Mouse (Mus musculus): ENCODE data around the gene Snrpc. TPM values are rescaled to one million over a fixed set of nuclear protein-coding genes. Genes with fewer than 3 reads are reported as not detected.

Gene Snrpc
- total and polyA plus RNA-seq, 2 experiments from 2014 or later, result 146 to 235 TPM

DNA sequence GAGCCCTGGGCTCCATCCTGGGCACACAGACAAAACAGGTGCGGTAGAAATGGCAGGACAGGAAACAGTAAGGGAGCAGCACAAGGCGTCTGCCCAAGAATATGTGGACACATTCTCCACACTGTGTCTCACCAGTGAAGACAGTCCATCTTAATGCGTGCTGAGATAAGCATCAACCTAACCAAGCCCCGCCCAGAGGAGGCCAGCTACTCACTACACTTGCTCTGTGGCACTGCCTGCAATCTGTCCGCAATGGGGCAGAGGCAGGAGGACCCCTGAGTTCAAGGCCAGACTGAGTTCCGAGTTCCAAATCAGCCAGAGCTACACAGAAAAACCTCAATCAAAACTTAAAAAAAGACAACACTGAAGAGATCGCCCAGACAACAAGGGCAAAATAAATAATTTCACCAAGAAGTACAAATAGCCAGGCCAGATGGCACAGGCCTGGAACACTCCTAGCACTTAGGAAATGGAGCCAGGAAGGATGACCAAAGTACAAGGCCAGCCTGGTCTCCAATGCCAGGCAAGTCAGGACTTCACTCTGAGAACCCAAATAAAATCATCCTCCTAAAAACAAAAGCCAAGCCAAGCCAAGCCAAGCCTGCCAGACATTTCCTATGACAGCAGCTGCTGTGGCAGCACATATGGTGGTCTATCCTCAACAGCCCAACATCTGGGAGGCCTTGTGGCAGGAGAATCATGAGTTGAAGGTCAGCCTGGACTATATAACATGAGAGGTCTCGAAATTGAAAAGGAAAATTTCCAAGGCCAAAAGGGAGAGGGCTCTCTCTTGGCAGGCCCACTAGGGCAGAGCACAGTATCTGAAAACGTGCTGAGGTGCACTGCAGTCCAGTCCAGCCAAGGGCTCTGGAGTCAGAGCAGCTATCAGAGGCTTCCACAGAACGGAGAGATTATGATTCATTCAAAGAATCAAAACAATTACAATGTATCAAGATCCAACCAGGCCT, 32.9 kb upstream of the Snrpc start:
- Histone ChIP-seq H3K9ac (replicated peaks; ENCODE audit: low read length) (no peak overlapping the region), H3K4me3 (ENCODE audit: low read length) (no peak overlapping the region), H3K4me2 (ENCODE audit: low read depth, low read length) (no peak overlapping the region), H3K4me1 (ENCODE audit: insufficient read depth, low read length) (no peaks in the 10 kb centered on the region), H3K27ac (no peak overlapping the region), H3K27me3 (ENCODE audit: insufficient read depth, low read length) (no peaks in the 10 kb centered on the region), H3K9me3 (ENCODE audit: low read length) (no peaks in the 10 kb centered on the region), H3K36me3 (ENCODE audit: insufficient read depth, low read length) (no peaks in the 10 kb centered on the region)
- WGBS, result 83% methylated on average over 10 of the region's 10 CpGs
- ATAC-seq, result no peak
- DNase-seq (ENCODE audit: low spot score), result no peak
- no peak for TF ChIP-seq CTCF (IDR thresholded peaks at IDR 0.05; ENCODE audit: low read depth)

DNA sequence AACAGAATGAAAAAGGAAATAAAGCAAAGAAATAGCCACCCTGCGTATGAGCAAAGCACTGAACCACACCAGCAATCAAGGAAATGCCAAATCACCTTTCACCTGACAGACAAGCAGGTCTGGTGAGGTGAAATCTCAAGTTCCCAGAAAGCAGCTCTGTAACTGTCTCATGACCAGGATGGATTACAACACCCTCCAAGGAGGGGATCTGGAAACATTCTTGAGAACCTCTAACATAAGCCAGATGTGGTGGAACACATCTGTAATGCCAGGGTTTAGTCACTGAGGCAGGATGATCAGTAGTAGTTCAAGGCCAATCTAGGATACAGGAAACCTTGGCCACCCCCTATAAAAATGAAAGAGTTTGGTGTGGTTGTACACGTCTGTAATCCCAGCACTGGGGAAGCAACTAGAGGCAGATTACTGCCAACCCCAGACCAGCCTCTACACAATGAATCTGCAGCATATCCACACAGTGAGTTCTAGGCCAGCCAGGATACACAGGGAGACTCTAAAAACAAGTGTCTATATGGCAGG, 30.3 kb upstream of the Snrpc start:
- Histone ChIP-seq H3K9ac (replicated peaks; ENCODE audit: low read length) (no peak overlapping the region), H3K27ac (no peak overlapping the region), H3K4me3 (ENCODE audit: low read length) (no peak overlapping the region), H3K27me3 (ENCODE audit: insufficient read depth, low read length) (no peaks in the 10 kb centered on the region), H3K9me3 (ENCODE audit: low read length) (no peaks in the 10 kb centered on the region), H3K4me2 (ENCODE audit: low read depth, low read length) (no peak overlapping the region), H3K4me1 (ENCODE audit: insufficient read depth, low read length) (no peaks in the 10 kb centered on the region), H3K36me3 (ENCODE audit: insufficient read depth, low read length) (no peaks in the 10 kb centered on the region)
- DNase-seq (ENCODE audit: low spot score), result no peak
- TF ChIP-seq CTCF (IDR thresholded peaks at IDR 0.05; ENCODE audit: low read depth), result no peak
- no peak for ATAC-seq
- WGBS, result 80% methylated on average over 2 of the region's 2 CpGs

DNA sequence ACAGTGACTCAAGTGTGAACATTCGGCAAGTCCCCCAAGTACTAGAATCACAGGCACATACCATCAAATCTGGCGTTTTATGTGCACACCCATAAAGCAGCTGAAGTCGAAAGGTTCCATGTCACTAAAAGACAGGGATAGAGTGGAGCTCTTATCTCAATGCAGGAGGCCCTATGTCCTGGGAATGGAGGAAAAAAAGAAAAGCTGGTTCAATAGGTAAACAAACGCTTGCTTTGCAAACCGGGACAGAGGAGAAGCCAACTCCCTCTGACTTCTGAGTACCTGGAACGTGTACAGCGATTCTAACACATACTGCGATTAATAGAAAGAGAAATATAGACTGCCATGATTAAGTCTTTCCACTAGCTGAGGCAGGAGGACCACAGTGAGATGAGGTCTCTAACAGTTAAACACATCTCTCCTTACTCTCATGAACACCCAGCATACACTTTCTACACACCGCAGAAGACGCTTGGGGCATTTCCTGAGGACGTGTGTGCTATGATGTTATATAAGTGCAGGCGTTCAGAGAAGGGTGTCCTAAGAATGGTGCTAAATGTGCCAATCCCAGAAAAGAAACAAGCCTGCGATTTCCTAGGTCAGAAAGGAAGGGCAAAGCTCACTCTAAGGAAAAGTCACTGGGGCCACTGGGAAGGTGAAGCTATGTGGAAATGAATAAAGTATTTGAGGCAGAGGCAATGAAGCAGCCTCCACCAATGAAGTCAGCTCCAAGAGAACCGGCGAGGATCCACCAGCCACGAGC, 27.2 kb upstream of the Snrpc start:
- H3K9me3 ChIP-seq (ENCODE audit: low read length), result no peaks in the 10 kb centered on the region
- H3K4me2 ChIP-seq (ENCODE audit: low read depth, low read length), result no peak overlapping the region
- no peak for TF ChIP-seq CTCF (IDR thresholded peaks at IDR 0.05; ENCODE audit: low read depth)
- H3K27ac ChIP-seq, result no peak overlapping the region
- H3K9ac ChIP-seq (replicated peaks; ENCODE audit: low read length), result no peak overlapping the region
- H3K27me3 ChIP-seq (ENCODE audit: insufficient read depth, low read length), result no peaks in the 10 kb centered on the region
- DNase-seq (ENCODE audit: low spot score), result no peak
- no peaks in the 10 kb centered on the region for H3K4me1 ChIP-seq (ENCODE audit: insufficient read depth, low read length)
- H3K4me3 ChIP-seq (ENCODE audit: low read length), result no peak overlapping the region
- H3K36me3 ChIP-seq (ENCODE audit: insufficient read depth, low read length), result no peaks in the 10 kb centered on the region
- 91% methylated on average over 16 of the region's 16 CpGs for WGBS
- ATAC-seq, result no peak

DNA sequence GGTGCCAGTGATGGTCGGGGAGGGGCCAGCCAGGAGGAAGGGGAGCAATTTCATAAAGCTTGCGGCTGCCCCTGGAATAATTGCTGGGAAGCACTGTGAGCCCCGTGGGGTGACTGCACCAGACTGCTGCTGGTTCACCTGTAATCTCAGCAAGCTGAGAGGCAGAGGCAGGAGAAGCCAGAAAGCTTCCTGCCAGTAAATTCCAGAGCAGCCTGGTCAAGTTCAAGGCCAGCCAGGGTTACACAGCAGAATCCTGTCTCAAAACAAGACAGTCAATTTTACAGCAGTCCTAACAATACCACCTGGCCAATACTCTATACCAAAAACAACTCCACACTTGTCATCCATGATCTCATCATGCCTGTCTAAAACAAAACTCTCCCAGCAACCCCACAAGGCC, 26.0 kb upstream of the Snrpc start:
- Histone ChIP-seq H3K4me1 (ENCODE audit: insufficient read depth, low read length) (no peaks in the 10 kb centered on the region), H3K9ac (replicated peaks; ENCODE audit: low read length) (no peak overlapping the region), H3K27me3 (ENCODE audit: insufficient read depth, low read length) (no peaks in the 10 kb centered on the region), H3K4me3 (ENCODE audit: low read length) (no peak overlapping the region), H3K9me3 (ENCODE audit: low read length) (no peaks in the 10 kb centered on the region), H3K27ac (no peak overlapping the region), H3K4me2 (ENCODE audit: low read depth, low read length) (no peak overlapping the region), H3K36me3 (ENCODE audit: insufficient read depth, low read length) (no peaks in the 10 kb centered on the region)
- 83% methylated on average over 3 of the region's 3 CpGs for WGBS
- DNase-seq (ENCODE audit: low spot score) (no peak), ATAC-seq (no peak)
- TF ChIP-seq CTCF (IDR thresholded peaks at IDR 0.05; ENCODE audit: low read depth), result no peak

DNA sequence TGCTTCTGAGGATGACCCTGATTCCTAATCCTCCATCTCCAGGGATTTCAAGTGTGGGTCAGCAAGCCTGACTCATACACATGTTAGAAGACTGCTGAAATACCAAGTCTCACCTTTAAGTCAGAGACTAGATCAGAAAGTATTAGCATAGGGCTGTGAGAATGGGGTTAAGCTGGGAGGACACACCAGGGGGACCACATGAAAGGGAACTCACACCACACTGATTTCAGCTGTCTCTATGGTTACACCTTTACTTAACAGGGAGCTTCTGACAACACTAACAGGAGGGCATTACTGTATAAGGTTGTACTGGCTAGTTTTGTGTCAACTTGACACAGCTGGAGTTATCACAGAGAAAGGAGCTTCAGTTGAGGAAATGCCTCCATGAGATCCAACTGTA, 23.3 kb upstream of the Snrpc start:
- H3K9me3 ChIP-seq (ENCODE audit: low read length), result no peaks in the 10 kb centered on the region
- no peaks in the 10 kb centered on the region for H3K27me3 ChIP-seq (ENCODE audit: insufficient read depth, low read length)
- H3K9ac ChIP-seq (replicated peaks; ENCODE audit: low read length), result no peak overlapping the region
- TF ChIP-seq CTCF (IDR thresholded peaks at IDR 0.05; ENCODE audit: low read depth), result no peak
- peaks cover 10% of the 10 kb centered on the region for H3K4me1 ChIP-seq (ENCODE audit: insufficient read depth, low read length)
- no peak overlapping the region for H3K4me3 ChIP-seq (ENCODE audit: low read length)
- DNase-seq (ENCODE audit: low spot score), result no peak
- no peaks in the 10 kb centered on the region for H3K36me3 ChIP-seq (ENCODE audit: insufficient read depth, low read length)
- H3K4me2 ChIP-seq (ENCODE audit: low read depth, low read length), result no peak overlapping the region
- ATAC-seq, result no peak
- no peak overlapping the region for H3K27ac ChIP-seq

DNA sequence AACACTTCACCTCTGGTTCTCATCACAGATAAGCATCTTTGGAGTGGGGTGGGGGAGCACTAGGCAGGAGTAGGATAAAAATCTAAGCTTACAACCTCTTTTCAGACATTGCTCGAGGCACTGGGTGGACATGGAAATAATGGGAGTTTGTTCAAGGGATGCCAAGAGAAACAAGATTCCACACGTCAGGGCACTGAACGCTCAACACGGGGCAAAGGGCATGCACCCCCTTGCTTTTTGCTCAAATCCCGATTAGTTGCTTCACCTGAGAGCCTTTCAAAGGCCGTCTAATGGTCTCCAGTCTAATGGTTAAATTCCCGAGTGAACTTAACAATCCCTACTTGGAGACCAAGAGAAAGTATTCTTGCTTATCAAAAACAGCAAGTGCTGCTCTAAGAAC, 18.9 kb upstream of the Snrpc start:
- H3K27ac ChIP-seq, result 0 out of 2 replicates have a peak overlapping the region, but pooled peaks have one; percentile 76
- H3K4me2 ChIP-seq (ENCODE audit: low read depth, low read length), result peak overlapping the region; percentile 93
- peak overlapping the region; percentile 89 for H3K9ac ChIP-seq (replicated peaks; ENCODE audit: low read length)
- H3K4me1 ChIP-seq (ENCODE audit: insufficient read depth, low read length), result peaks cover 15% of the 10 kb centered on the region
- no peak for ATAC-seq
- DNase-seq (ENCODE audit: low spot score), result no peak
- no peaks in the 10 kb centered on the region for H3K27me3 ChIP-seq (ENCODE audit: insufficient read depth, low read length)
- 29% methylated on average over 7 of the region's 7 CpGs for WGBS
- H3K9me3 ChIP-seq (ENCODE audit: low read length), result no peaks in the 10 kb centered on the region
- peak overlapping the region; percentile 96 for H3K4me3 ChIP-seq (ENCODE audit: low read length)
- no peaks in the 10 kb centered on the region for H3K36me3 ChIP-seq (ENCODE audit: insufficient read depth, low read length)
- no peak for TF ChIP-seq CTCF (IDR thresholded peaks at IDR 0.05; ENCODE audit: low read depth)
